Mouse (Mus musculus): ENCODE measurements around the gene Slc17a7.

Slc17a7 gene

DNA sequence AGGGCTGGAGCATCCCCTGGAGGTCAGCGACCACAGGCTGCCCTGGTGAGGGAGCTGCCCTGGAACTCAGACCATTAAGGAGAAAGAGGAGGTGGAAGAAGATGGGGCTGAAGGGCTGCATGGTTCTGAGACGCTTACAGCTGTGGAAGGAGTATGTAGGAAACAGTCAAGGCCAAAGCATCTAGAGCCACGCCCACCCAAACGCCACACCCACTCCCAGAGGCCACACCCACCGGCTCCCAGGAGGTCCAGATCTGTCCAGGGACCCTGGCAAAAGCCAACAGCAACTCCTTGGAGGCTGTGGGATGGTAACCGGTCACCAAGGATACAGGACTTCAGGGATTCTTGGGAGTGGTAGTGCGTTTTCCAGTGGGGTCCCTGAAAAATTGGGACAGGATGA is 14.8 kb downstream of the Slc17a7 start:
- no peak for DNase-seq

- no peak for DNase-seq
These were observed 15.7 kb downstream of the Slc17a7 start, which contains the start of gene Gfy for GRCm38 (mm10) chr7:45179469-45179868. Gfy (minus strand) TSS chr7:45179569.

GRCm38 (mm10) chr7:45180896-45181477 is 17.2 kb downstream of the Slc17a7 start, which contains the start of gene Pth2:
Pth2 (plus strand) TSS chr7:45180995.
- peak in 1 of 2 experiments; percentile 24 for DNase-seq

DNA sequence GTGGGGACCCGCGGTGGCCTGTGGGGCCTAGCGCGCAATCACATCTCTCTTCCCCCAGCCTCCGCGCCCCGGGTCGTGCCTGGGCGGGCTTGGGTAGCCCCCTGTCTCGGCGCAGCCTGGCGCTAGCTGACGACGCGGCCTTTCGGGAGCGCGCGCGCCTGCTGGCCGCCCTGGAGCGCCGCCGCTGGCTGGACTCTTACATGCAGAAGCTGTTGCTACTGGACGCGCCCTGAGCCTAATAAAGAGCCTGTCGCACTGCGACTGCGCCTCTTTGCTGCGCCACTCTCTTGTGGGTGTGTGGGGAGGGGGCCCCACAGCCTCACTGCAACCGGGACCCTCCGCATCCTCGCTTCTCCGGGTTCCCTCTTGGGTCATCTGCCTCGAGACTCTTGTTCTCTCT is 17.8 kb downstream of the Slc17a7 start:
- DNase-seq, result peak in 1 of 2 experiments; percentile 29

GRCm38 (mm10) chr7:45182199-45182601 is 18.5 kb downstream of the Slc17a7 start:
- DNase-seq, result peak; percentile 88

- no peak for DNase-seq
These were observed 18.9 kb downstream of the Slc17a7 start for GRCm38 (mm10) chr7:45182606-45183005.

DNA sequence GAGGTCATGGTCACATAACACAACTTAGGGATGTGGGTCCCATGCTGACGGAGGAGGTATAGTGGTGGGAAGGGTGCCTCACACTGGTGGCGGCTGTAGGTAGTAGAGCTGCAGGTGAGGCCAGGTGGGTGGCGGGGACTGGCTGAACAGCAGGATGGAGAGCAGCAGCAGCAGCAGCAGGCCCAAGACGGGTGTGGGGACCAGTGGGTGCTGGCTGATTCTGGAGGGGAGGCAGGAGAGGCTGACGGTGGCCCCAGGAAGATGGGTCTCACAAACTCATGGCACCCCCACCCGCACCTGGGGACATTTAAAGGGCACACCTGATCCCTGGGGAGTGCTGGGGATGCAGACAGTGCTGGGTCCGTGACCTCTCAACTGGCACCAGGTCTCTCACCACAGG is 19.9 kb downstream of the Slc17a7 start:
- DNase-seq, result no peak

DNA sequence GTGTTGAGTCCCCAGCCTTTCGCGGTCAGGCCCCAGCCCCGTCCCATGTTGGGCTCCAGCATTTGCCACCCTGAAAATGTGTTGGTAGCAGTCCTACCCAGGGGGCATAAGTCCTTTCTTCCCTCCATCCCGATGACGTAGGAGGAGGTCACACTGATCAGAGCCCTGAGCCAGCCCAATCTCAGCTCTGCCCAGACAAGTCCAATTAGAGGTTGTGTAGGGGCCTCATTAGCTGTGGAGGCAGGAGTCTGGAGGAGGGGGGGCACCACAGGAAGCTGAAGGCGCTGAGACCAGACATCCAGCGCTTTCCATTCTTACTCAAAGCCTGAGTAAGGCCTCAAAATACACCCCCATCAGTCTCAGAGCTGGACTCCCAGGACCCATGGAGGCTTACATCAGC is 22.2 kb downstream of the Slc17a7 start:
- no peak for DNase-seq

GRCm38 (mm10) chr7:45189600-45189999 is 25.9 kb downstream of the Slc17a7 start:
- DNase-seq, result peak in 1 of 2 experiments; percentile 43

GRCm38 (mm10) chr7:45190186-45190585 is 26.4 kb downstream of the Slc17a7 start:
- no peak for DNase-seq

DNA sequence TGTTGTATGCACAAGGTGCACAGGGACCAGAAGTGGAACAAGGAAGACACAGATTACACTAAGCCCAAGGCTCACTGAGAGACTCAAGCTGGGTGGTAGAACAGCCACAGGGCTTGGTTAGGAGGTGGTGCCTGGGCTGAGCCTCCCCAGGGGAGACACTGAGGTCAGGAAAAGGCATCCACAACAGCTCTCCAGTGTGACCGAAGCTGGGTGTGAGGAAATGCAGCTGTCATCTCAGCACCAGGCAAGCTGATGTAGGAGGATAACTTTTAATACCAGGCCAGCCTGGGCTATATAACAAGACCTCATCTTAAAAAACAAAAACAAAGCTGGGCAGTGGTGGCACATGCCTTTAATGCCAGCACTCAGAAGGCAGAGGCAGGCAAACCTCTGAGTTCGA is 27.4 kb downstream of the Slc17a7 start:
- peak in 1 of 2 experiments; percentile 28 for DNase-seq

- DNase-seq, result peak; percentile 85 to 92
These were observed 28.1 kb downstream of the Slc17a7 start for GRCm38 (mm10) chr7:45191803-45192363.

- DNase-seq, result peak; percentile 49 to 58
These were observed 29.0 kb downstream of the Slc17a7 start for GRCm38 (mm10) chr7:45192585-45193310.

GRCm38 (mm10) chr7:45193406-45193805 is 29.7 kb downstream of the Slc17a7 start:
- peak; percentile 79 to 80 for DNase-seq

DNA sequence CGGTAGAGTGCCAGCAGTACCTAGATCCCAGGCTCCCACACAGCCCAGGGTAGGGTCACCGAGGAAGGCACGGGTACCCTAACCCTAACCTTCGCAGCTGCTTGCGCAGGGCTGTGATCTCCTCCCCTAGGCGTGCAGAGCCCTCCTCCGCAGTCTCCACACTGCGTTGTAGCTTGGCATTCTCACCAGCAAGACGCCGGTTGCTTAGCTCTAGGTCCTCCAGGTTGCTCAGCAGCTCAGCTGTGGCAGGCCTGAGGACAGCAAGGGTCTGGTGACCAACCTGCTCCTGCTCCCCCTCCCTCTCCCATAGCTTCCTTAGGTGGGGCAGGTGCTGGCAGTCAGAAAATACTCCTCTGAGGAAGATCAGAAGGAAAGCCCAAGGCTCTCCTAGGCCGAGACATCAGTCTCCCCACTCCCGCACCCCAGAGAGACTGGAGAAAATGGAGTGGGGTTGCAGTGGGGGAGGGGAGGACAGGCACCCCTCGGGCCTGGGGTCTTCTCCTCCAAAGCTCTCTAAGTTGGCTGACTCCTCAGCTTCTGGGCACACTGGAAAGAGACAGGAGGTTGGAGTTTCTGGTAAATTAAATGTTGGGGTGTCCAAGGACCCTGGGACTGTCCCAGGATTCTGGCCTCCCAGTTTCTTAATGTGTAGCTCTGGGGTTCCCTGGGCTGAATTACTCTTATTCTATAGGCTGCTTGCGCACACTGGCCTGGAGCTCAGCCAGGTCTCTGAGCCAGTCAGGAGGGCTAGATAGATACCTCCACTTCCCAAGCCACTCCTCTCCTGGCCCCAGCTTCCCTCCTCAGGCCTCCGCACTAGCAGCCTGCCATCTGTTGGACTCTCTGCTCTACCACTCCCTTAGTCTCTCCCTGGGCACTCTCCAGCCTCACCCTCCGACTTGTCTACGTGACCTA is 30.4 kb downstream of the Slc17a7 start:
- peak; percentile 69 to 73 for DNase-seq

DNA sequence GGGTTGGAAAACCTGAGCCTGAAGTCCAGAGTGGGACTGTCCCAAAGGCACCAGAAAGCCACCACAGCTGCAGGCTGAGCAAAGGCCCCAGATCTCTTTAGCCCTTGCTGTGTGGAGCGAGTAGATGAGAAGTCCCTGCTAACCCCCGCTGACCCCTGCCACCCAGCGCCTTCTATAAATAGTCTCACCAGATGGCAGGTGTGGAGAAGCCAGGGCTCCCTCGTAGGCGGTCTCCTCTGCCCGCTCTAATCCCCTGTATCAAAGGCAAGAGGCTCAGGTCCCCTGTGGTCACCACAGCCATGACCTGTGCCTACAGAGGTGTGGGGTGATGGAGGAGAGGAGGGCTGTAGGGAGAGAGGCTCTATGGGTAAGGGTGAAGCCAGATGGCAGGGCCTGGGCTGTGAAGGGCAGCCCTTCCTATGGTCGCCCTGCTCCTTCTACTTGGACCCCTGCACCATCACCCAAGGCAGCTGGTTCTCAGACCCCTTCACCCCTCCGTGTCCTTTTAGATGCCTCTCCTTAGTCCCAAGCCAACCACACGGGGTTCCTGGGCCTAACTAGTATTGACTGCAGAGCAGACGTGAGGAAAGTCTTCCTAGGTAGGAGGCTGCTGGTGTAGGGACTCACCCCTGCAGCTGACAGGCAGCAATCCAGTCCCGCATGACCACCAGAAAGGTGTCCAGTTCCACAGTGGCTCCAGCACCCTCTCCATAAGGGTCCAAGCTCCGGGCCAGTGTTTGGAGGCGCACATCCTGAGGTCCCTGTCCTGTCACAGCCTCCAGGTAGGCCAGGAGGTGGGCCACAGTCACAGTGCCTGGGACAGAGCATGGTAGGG is 31.8 kb downstream of the Slc17a7 start:
- DNase-seq, result peak; percentile 58 to 68

DNA sequence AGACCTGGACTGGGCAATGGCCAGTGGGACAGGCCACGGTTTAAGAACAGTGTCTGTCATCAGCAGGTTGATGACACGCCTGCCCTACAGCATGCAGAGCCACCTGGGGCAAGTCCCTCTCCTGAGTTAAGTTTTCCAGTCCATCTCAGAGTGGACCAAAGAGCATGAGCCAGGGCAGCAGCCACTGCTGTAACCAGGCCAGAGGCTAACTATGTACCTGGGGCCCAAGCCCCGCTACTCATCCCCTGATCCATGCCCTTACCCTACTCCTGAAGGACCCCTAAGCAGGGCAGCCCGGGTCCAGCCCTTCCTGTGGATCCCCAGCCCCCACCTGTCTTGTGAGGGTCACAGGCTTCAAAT is 32.4 kb downstream of the Slc17a7 start:
- DNase-seq, result no peak

GRCm38 (mm10) chr7:45196994-45197393 is 33.2 kb downstream of the Slc17a7 start:
- DNase-seq, result no peak

DNA sequence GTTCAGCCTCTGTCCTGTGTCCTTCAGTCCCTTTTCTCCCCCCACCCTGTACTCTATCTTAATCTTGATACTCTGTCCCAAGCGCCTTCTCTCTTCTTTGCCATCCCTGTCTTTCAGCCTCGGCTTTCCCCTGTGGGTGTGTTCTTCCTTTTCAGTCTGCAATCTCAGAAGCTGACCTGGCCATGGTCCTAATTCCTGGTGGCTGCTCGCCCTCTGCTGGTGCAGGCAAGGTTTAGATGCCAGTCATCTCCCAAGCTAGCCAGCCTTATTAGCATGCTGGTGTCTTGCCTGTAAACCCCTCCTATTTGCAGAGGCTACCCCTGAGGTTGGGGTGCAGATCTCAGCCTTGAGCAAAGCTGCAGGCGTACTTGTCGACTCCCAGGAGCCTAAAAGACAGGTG is 34.7 kb downstream of the Slc17a7 start:
- DNase-seq, result peak; percentile 95 to 96

DNA sequence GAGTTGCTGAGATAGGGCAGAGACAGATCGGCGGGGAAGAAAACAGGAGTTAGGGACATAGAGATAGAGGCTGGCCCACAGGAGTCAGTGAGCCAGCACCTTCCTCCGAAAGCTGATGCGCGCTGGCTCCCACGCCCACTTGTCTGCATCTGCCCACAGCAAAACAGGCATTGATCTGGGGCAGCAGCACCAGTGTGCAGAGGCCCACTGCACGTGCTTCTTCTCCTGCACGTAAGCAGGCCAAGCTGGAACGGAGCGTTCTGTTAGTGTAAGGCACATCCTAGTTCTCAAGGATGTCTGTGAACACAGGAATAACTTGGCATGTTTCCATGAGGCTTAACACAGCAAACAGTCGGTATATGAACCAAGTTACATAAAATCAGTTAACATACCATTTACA is 35.2 kb downstream of the Slc17a7 start:
- peak in 1 of 2 experiments; percentile 32 for DNase-seq

GRCm38 (mm10) chr7:45202654-45203053 is 38.9 kb downstream of the Slc17a7 start:
- no peak for DNase-seq

Measured in cerebellum, postnatal 14 days (tissue).